Mouse (Mus musculus) midbrain, embryonic 12.5 days (tissue): ENCODE data around the gene Olfr486. TPM values are rescaled to one million over a fixed set of nuclear protein-coding genes. Genes with fewer than 3 reads are reported as not detected.
"Not testable (repeated sequence)": the region's sequence is repeated elsewhere in the genome, so short reads cannot be mapped to it uniquely, and the experiment has no call there.

Experiments
- ATAC-seq: fragments of 200-750 bp; cut with Nextera tagmentation; 2 replicates; pipeline ENCODE4 v1.8.0; 2017; ENCODE audit warnings: low read depth, moderate TSS enrichment, moderate library complexity; ENCODE audit not compliant: low FRiP score
- H3K27ac ChIP-seq: fragments of 300-500 bp; sonication (generic); replicated peaks from 2 replicates; pipeline ENCODE4 v1.5.1; 2016; ENCODE audit warnings: mild to moderate bottlenecking
- H3K27me3 ChIP-seq: fragments of 300-500 bp; sonication (generic); 2 replicates; pipeline ENCODE4 v1.6.1; 2016; ENCODE audit warnings: mild to moderate bottlenecking
- H3K36me3 ChIP-seq: fragments of 300-500 bp; sonication (generic); 2 replicates; pipeline ENCODE4 v1.6.1; 2016
- H3K4me1 ChIP-seq: fragments of 300-500 bp; sonication (generic); 2 replicates; pipeline ENCODE4 v1.6.1; 2016
- H3K4me2 ChIP-seq: fragments of 300-500 bp; sonication (generic); replicated peaks from 2 replicates; pipeline ENCODE4 v1.6.1; 2016; ENCODE audit warnings: mild to moderate bottlenecking, moderate library complexity
- H3K4me3 ChIP-seq: fragments of 300-500 bp; sonication (generic); 2 replicates; pipeline ENCODE4 v1.5.1; 2016; ENCODE audit warnings: mild to moderate bottlenecking
- H3K9ac ChIP-seq: fragments of 300-500 bp; sonication (generic); replicated peaks from 2 replicates; pipeline ENCODE4 v1.6.1; 2016; ENCODE audit warnings: mild to moderate bottlenecking, moderate library complexity
- H3K9me3 ChIP-seq: fragments of 300-500 bp; sonication (generic); 2 replicates; pipeline ENCODE4 v1.6.1; 2016; ENCODE audit warnings: mild to moderate bottlenecking
- WGBS: fragments of 180-500 bp; shearing (Covaris S2); methylation state at CpG from one replicate; pipeline ENCODE4 v1.1.7; 2016; 5-methylcytosine and 5-hydroxymethylcytosine counted together
- polyA plus RNA-seq: library from polyadenylated mRNA; unstranded; fragments of >200 nt; fragmentation: Nextera tagmentation; extraction: Ambion mirVana; gene quantifications from 2 replicates; pipeline ENCODE4 v1.2.1, GENCODE M21; 2016

Olfr486 gene
- not detected in 2 replicates for polyA plus RNA-seq

DNA sequence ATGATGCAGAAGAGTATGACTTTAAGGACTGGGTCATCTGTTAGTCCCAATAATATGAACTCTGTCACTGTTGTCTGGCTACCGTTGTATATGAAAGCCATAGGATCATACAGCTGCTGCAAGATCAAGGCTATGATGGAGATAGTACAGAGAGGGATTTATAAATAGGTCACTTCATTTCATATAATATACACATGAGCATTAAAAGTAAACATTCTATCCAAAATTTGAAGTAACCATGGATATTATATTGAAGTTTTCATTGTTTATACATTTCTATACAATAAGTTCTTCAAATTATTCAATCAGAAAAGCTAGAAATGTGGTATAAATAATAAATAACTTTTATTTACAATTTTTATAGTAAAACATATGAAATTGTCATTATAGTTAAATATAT lies at the start of gene Olfr486:
Gene Olfr486, minus strand, starts transcription at position 101 of the 400 bp plus-strand sequence.
- not testable (repeated sequence) for H3K9me3 ChIP-seq, ATAC-seq, H3K9ac ChIP-seq, H3K4me1 ChIP-seq, H3K27ac ChIP-seq, H3K27me3 ChIP-seq, H3K4me2 ChIP-seq, H3K4me3 ChIP-seq, H3K36me3 ChIP-seq
- WGBS: 100% methylated on average over 1 of the region's 1 CpGs

DNA sequence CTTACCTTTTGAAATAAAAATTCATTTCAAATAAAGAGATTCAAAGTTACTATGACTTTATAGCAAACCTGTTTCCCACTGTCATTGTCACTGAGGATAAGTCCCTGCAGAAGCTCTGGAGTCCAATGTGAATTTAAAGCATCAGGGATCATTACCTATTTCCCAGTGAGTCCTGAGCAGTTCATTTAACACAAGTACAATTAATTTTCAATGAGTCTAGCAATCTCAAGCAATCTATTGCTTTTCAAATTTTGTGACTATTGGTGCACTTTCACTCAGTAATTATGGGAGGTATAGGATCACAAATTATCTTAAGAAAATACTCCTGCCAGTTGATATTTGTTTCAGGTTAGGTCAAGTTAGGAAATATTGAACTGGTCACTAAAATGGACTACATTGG lies 42.0 kb upstream of the Olfr486 start, which contains the start of gene Olfr487:
Gene Olfr487, minus strand, starts transcription at position 101 of the 400 bp plus-strand sequence.
- not testable (repeated sequence) for H3K9ac ChIP-seq, H3K4me1 ChIP-seq, H3K36me3 ChIP-seq, H3K27me3 ChIP-seq, H3K4me3 ChIP-seq, ATAC-seq, H3K4me2 ChIP-seq, H3K9me3 ChIP-seq, H3K27ac ChIP-seq

DNA sequence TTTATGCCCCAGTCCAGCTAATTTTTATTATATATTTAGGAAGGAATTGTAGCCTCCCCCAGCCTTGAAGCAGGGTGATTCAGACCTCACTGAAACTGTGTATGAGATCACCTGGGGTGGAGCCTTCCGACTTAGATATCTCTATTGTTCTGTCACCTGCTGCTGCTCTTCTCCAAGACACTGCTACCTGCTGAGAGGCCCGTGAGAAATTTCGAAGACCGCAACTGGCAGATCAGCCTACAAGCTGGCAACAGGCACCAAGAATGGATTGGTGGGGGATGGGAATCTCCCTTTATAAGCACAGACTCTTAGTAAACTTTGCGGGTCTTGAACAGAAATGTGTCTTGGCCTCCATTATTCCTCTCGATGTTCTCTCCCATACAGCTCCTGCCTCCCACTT lies 24.4 kb upstream of the Olfr486 start:
- Histone ChIP-seq H3K4me2 (no peak overlapping the region), H3K27me3 (no peaks in the 10 kb centered on the region), H3K9ac (no peak overlapping the region), H3K4me1 (no peaks in the 10 kb centered on the region), H3K27ac (no peak overlapping the region), H3K36me3 (no peaks in the 10 kb centered on the region), H3K4me3 (no peak overlapping the region), H3K9me3 (no peaks in the 10 kb centered on the region)
- no peak for ATAC-seq
- 60% methylated on average over 6 of the region's 6 CpGs for WGBS

DNA sequence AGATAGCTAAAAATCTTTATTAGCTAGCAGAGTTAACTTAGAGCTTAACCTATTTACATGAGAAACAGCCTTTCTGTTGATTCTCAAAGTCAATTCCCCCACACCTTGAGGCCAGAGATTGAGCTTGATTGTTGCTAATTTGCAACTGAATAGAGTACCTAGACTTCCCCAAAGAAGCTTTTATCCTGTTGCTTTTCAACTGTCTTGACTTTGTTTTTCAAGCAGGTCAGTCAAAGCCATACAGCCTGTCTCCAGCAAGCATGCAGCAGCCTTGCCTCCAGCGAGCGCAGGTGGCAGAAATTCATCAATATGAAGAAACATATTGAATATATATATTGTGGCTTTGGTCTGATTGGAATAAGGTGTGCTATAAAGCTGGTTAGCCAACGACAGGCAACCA lies 23.8 kb upstream of the Olfr486 start:
- not testable (repeated sequence) for H3K9me3 ChIP-seq, H3K27me3 ChIP-seq, H3K4me1 ChIP-seq, H3K4me3 ChIP-seq, H3K4me2 ChIP-seq, H3K9ac ChIP-seq, H3K36me3 ChIP-seq, ATAC-seq, H3K27ac ChIP-seq
- WGBS: 53% methylated on average over 3 of the region's 3 CpGs

GRCm38 (mm10) chr7:108192714-108193113 lies 20.2 kb upstream of the Olfr486 start:
- H3K9ac ChIP-seq, H3K4me3 ChIP-seq, H3K36me3 ChIP-seq, H3K4me1 ChIP-seq, ATAC-seq, H3K4me2 ChIP-seq, H3K27me3 ChIP-seq, H3K9me3 ChIP-seq, H3K27ac ChIP-seq: not testable (repeated sequence)
- 52% methylated on average over 1 of the region's 1 CpGs for WGBS

DNA sequence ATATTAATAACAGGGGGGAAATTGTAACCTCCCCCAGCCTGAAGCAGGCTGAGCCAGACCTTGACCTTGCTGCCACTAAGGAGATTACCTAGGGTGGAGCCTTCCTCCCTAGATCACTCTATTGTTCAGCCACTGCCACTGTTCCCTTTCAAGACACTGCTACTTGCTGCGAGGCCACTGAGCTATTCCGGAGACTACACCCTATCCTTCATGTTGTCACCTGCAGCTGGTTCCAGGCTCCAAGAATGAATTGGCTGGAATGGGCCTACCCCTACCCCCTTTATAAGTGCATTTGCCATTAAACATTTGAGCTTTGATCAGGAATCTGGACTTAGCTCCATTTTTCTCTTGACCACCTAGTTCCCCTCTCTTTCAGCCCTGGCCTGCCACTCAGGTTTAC lies 18.7 kb upstream of the Olfr486 start:
- not testable (repeated sequence) for H3K27me3 ChIP-seq, H3K4me1 ChIP-seq, H3K4me2 ChIP-seq, H3K9me3 ChIP-seq, H3K4me3 ChIP-seq, H3K27ac ChIP-seq, H3K36me3 ChIP-seq, H3K9ac ChIP-seq, ATAC-seq
- 35% methylated on average over 2 of the region's 2 CpGs for WGBS

DNA sequence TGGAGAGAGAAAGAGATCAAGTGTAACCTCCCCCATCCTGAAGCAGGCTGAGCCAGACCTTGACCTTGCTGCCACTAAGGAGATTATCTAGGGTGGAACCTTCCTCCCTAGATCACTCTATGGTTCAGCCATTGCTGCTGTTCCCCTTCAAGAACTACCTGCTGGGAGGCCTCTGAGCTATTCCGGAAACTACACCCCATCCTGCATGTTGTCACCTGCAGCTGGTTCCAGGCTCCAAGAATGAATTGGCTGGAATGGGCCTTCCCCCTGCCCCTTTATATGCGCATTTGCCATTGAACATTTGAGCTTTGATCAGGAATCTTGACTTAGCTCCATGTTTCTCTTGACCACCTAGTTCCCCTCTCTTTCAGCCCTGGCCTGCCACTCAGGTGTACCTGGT lies 12.7 kb upstream of the Olfr486 start:
- not testable (repeated sequence) for H3K4me1 ChIP-seq, H3K27me3 ChIP-seq, H3K9me3 ChIP-seq, ATAC-seq, H3K36me3 ChIP-seq, H3K9ac ChIP-seq, H3K27ac ChIP-seq, H3K4me3 ChIP-seq, H3K4me2 ChIP-seq
- WGBS: 94% methylated on average over 2 of the region's 2 CpGs

GRCm38 (mm10) chr7:108184401-108184800 lies 11.9 kb upstream of the Olfr486 start:
- 77% methylated on average over 3 of the region's 3 CpGs for WGBS
- not testable (repeated sequence) for H3K27me3 ChIP-seq, ATAC-seq

DNA sequence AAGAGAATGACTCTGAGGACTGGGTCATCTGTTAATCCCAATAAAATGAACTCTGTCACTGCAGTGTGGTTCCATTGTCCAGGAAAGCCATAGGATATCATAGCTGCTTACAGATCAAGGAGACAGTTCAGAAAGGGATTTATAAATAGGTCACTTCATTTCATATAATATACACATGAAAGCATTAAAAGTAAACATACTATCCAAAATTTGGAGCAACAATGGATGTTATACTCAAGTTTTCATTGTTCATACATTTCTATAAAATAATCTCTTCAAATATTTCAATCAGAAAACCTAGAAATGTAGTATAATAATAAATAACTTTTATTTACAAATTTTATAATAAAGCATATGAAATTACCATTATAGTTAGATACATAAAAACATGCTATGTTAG lies 12.8 kb downstream of the Olfr486 start, which contains the start of gene Olfr485:
Gene Olfr485, minus strand, starts transcription at position 101 of the 400 bp plus-strand sequence.
- Histone ChIP-seq H3K4me1 (no peaks in the 10 kb centered on the region), H3K27ac (no peak within 1 kb of the TSS), H3K9ac (no peak within 1 kb of the TSS), H3K27me3 (no peaks in the 10 kb centered on the region), H3K4me3 (no peak within 1 kb of the TSS), H3K9me3 (no peaks in the 10 kb centered on the region), H3K4me2 (no peak within 1 kb of the TSS), H3K36me3 (no peaks in the 10 kb centered on the region)
- no peak for ATAC-seq

More at GRCm38 (mm10) chr7:108184401-108184800, 11.9 kb upstream of the Olfr486 start:
- H3K36me3 ChIP-seq, H3K4me3 ChIP-seq, H3K4me2 ChIP-seq, H3K9me3 ChIP-seq, H3K27ac ChIP-seq, H3K4me1 ChIP-seq, H3K9ac ChIP-seq: not testable (repeated sequence)

GRCm38 (mm10) chr7:108127349-108127748 lies 45.2 kb downstream of the Olfr486 start, which contains the start of gene Olfr484:
Olfr484 (minus strand) TSS chr7:108127449.
- no peak within 1 kb of the TSS for H3K4me2 ChIP-seq
- H3K9ac ChIP-seq: no peak within 1 kb of the TSS
- H3K4me3 ChIP-seq: no peak within 1 kb of the TSS
- no peaks in the 10 kb centered on the region for H3K4me1 ChIP-seq
- no peaks in the 10 kb centered on the region for H3K9me3 ChIP-seq
- H3K27me3 ChIP-seq: no peaks in the 10 kb centered on the region
- H3K27ac ChIP-seq: no peak within 1 kb of the TSS
- H3K36me3 ChIP-seq: no peaks in the 10 kb centered on the region
- no peak for ATAC-seq

Other genes with a start within 250 kb of the Olfr486 start
- gene Olfr473, start 242.3 kb downstream of the Olfr486 start, polyA plus RNA-seq: not detected in 2 replicates
- not detected in 2 replicates for gene Olfr474, start 218.1 kb downstream of the Olfr486 start, polyA plus RNA-seq
- not detected in 2 replicates for gene Olfr476, start 207.9 kb downstream of the Olfr486 start, polyA plus RNA-seq
- gene Olfr477, start 186.0 kb downstream of the Olfr486 start, polyA plus RNA-seq: not detected in 2 replicates
- not detected in 2 replicates for gene Olfr478, start 138.8 kb downstream of the Olfr486 start, polyA plus RNA-seq
- gene Olfr479, start 122.0 kb downstream of the Olfr486 start, polyA plus RNA-seq: not detected in 2 replicates
- not detected in 2 replicates for gene Olfr480, start 105.4 kb downstream of the Olfr486 start, polyA plus RNA-seq
- gene Olfr481, start 92.9 kb downstream of the Olfr486 start, polyA plus RNA-seq: not detected in 2 replicates
- not detected in 2 replicates for gene Olfr482, start 75.2 kb downstream of the Olfr486 start, polyA plus RNA-seq
- gene Olfr483, start 71.9 kb downstream of the Olfr486 start, polyA plus RNA-seq: not detected in 2 replicates
- gene Olfr484, start 45.3 kb downstream of the Olfr486 start, polyA plus RNA-seq: not detected in 2 replicates
- gene Olfr485, start 12.9 kb downstream of the Olfr486 start, polyA plus RNA-seq: 0.25 TPM in 1 of 2 replicates, not detected in the other
- not detected in 2 replicates for gene Olfr487, start 41.9 kb upstream of the Olfr486 start, polyA plus RNA-seq
- gene Olfr488, start 85.6 kb upstream of the Olfr486 start, polyA plus RNA-seq: not detected in 2 replicates
- gene Olfr490, start 116.2 kb upstream of the Olfr486 start, polyA plus RNA-seq: not detected in 2 replicates
- not detected in 2 replicates for gene Olfr491, start 140.7 kb upstream of the Olfr486 start, polyA plus RNA-seq
- gene Olfr492, start 150.9 kb upstream of the Olfr486 start, polyA plus RNA-seq: not detected in 2 replicates
- not detected in 2 replicates for gene Olfr493, start 174.2 kb upstream of the Olfr486 start, polyA plus RNA-seq
- gene Olfr494, start 192.6 kb upstream of the Olfr486 start, polyA plus RNA-seq: not detected in 2 replicates
- gene Olfr495, start 220.4 kb upstream of the Olfr486 start, polyA plus RNA-seq: not detected in 2 replicates
- not detected in 2 replicates for gene Olfr497, start 247.7 kb upstream of the Olfr486 start, polyA plus RNA-seq